Mouse (Mus musculus): ENCODE measurements around the gene L3mbtl4.

GRCm38 (mm10) chr17:68288699-68289098 is 15.1 kb downstream of the L3mbtl4 start:
- TF ChIP-seq CTCF (IDR thresholded peaks at IDR 0.05; ENCODE audit: low read depth, low read length) (no peak), POLR2A (IDR thresholded peaks at IDR 0.05; ENCODE audit: borderline replicate concordance, low read depth, low read length) (no peak)
